Mouse (Mus musculus) megakaryocyte-erythroid progenitor cell, adult 5-6 weeks (primary cell): ENCODE data around the gene Olfr487. TPM values are rescaled to one million over a fixed set of nuclear protein-coding genes. Genes with fewer than 3 reads are reported as not detected.
"Not testable (repeated sequence)": the region's sequence is repeated elsewhere in the genome, so short reads cannot be mapped to it uniquely, and the experiment has no call there.

Source experiments
- ATAC-seq: replicated peaks from 2 replicates; pipeline ENCODE4 v1.8.0; 2016; ENCODE audit warnings: mild to moderate bottlenecking, inconsistent platforms; ENCODE audit not compliant: severe bottlenecking, poor library complexity, low FRiP score, low TSS enrichment
- total RNA-seq, 2 experiments: library from RNA; stranded (forward) in 1 of 2; stranded (reverse) in 1 of 2; fragments of 200-1000, 215-1000 nt in 1 of 2; fragments of >200 nt in 1 of 2; fragmentation: Nextera tagmentation in 1 of 2; gene quantifications; 2 replicates each; pipeline ENCODE4 v1.2.3; 2014 to 2017

The Olfr487 gene
- not detected in 2 replicates for total RNA-seq (2014; fragmentation: Nextera tagmentation)
- not detected in 2 replicates for total RNA-seq (2017)

GRCm38 (mm10) chr7:108214536-108214935, at the start of gene Olfr487:
Gene Olfr487, minus strand, starts transcription at chr7:108214636.
- not testable (repeated sequence) for ATAC-seq

GRCm38 (mm10) chr7:108258247-108258646, 43.8 kb upstream of the Olfr487 start, which contains the start of gene Olfr488:
Gene Olfr488, minus strand, starts transcription at chr7:108258347.
- no peak for ATAC-seq

- no peak for ATAC-seq
These were observed 19.1 kb upstream of the Olfr487 start for GRCm38 (mm10) chr7:108233551-108233950.

GRCm38 (mm10) chr7:108196938-108197337, 17.5 kb downstream of the Olfr487 start:
- no peak for ATAC-seq

- ATAC-seq, result not testable (repeated sequence)
These were observed 18.1 kb downstream of the Olfr487 start for GRCm38 (mm10) chr7:108196337-108196736.

GRCm38 (mm10) chr7:108192714-108193113, 21.7 kb downstream of the Olfr487 start:
- not testable (repeated sequence) for ATAC-seq

GRCm38 (mm10) chr7:108191196-108191595, 23.2 kb downstream of the Olfr487 start:
- not testable (repeated sequence) for ATAC-seq

GRCm38 (mm10) chr7:108185237-108185636, 29.2 kb downstream of the Olfr487 start:
- ATAC-seq, result not testable (repeated sequence)

- not testable (repeated sequence) for ATAC-seq
These were observed 30.0 kb downstream of the Olfr487 start for GRCm38 (mm10) chr7:108184401-108184800.

GRCm38 (mm10) chr7:108172642-108173041, 41.8 kb downstream of the Olfr487 start, which contains the start of gene Olfr486:
Gene Olfr486, minus strand, starts transcription at chr7:108172742.
- ATAC-seq, result not testable (repeated sequence)

- no peak for ATAC-seq
These were observed 54.7 kb downstream of the Olfr487 start, which contains the start of gene Olfr485 for GRCm38 (mm10) chr7:108159771-108160170. Gene Olfr485, minus strand, starts transcription at chr7:108159871.

Other genes starting within 250 kb of the Olfr487 start
- gene Olfr476, start 249.8 kb downstream of the Olfr487 start, total RNA-seq (2014; fragmentation: Nextera tagmentation), result not detected in 2 replicates
- gene Olfr476, start 249.8 kb downstream of the Olfr487 start, total RNA-seq (2017), result not detected in 2 replicates
- gene Olfr477, start 227.9 kb downstream of the Olfr487 start, total RNA-seq (2014; fragmentation: Nextera tagmentation), result not detected in 2 replicates
- not detected in 2 replicates for gene Olfr477, start 227.9 kb downstream of the Olfr487 start, total RNA-seq (2017)
- gene Olfr478, start 180.6 kb downstream of the Olfr487 start, total RNA-seq (2014; fragmentation: Nextera tagmentation), result not detected in 2 replicates
- not detected in 2 replicates for gene Olfr478, start 180.6 kb downstream of the Olfr487 start, total RNA-seq (2017)
- not detected in 2 replicates for gene Olfr479, start 163.9 kb downstream of the Olfr487 start, total RNA-seq (2014; fragmentation: Nextera tagmentation)
- gene Olfr479, start 163.9 kb downstream of the Olfr487 start, total RNA-seq (2017), result not detected in 2 replicates
- not detected in 2 replicates for gene Olfr480, start 147.3 kb downstream of the Olfr487 start, total RNA-seq (2014; fragmentation: Nextera tagmentation)
- not detected in 2 replicates for gene Olfr480, start 147.3 kb downstream of the Olfr487 start, total RNA-seq (2017)
- not detected in 2 replicates for gene Olfr481, start 134.8 kb downstream of the Olfr487 start, total RNA-seq (2014; fragmentation: Nextera tagmentation)
- not detected in 2 replicates for gene Olfr481, start 134.8 kb downstream of the Olfr487 start, total RNA-seq (2017)
- not detected in 2 replicates for gene Olfr482, start 117.0 kb downstream of the Olfr487 start, total RNA-seq (2014; fragmentation: Nextera tagmentation)
- not detected in 2 replicates for gene Olfr482, start 117.0 kb downstream of the Olfr487 start, total RNA-seq (2017)
- not detected in 2 replicates for gene Olfr483, start 113.8 kb downstream of the Olfr487 start, total RNA-seq (2014; fragmentation: Nextera tagmentation)
- not detected in 2 replicates for gene Olfr483, start 113.8 kb downstream of the Olfr487 start, total RNA-seq (2017)
- not detected in 2 replicates for gene Olfr484, start 87.2 kb downstream of the Olfr487 start, total RNA-seq (2014; fragmentation: Nextera tagmentation)
- not detected in 2 replicates for gene Olfr484, start 87.2 kb downstream of the Olfr487 start, total RNA-seq (2017)
- gene Olfr485, start 54.8 kb downstream of the Olfr487 start, total RNA-seq (2014; fragmentation: Nextera tagmentation), result not detected in 2 replicates
- gene Olfr485, start 54.8 kb downstream of the Olfr487 start, total RNA-seq (2017), result not detected in 2 replicates
- not detected in 2 replicates for gene Olfr486, start 41.9 kb downstream of the Olfr487 start, total RNA-seq (2014; fragmentation: Nextera tagmentation)
- gene Olfr486, start 41.9 kb downstream of the Olfr487 start, total RNA-seq (2017), result not detected in 2 replicates
- not detected in 2 replicates for gene Olfr488, start 43.7 kb upstream of the Olfr487 start, total RNA-seq (2014; fragmentation: Nextera tagmentation)
- gene Olfr488, start 43.7 kb upstream of the Olfr487 start, total RNA-seq (2017), result not detected in 2 replicates
- gene Olfr490, start 74.3 kb upstream of the Olfr487 start, total RNA-seq (2014; fragmentation: Nextera tagmentation), result not detected in 2 replicates
- gene Olfr490, start 74.3 kb upstream of the Olfr487 start, total RNA-seq (2017), result not detected in 2 replicates
- not detected in 2 replicates for gene Olfr491, start 98.8 kb upstream of the Olfr487 start, total RNA-seq (2014; fragmentation: Nextera tagmentation)
- not detected in 2 replicates for gene Olfr491, start 98.8 kb upstream of the Olfr487 start, total RNA-seq (2017)
- gene Olfr492, start 109.0 kb upstream of the Olfr487 start, total RNA-seq (2014; fragmentation: Nextera tagmentation), result not detected in 2 replicates
- not detected in 2 replicates for gene Olfr492, start 109.0 kb upstream of the Olfr487 start, total RNA-seq (2017)
- not detected in 2 replicates for gene Olfr493, start 132.3 kb upstream of the Olfr487 start, total RNA-seq (2014; fragmentation: Nextera tagmentation)
- not detected in 2 replicates for gene Olfr493, start 132.3 kb upstream of the Olfr487 start, total RNA-seq (2017)
- gene Olfr494, start 150.7 kb upstream of the Olfr487 start, total RNA-seq (2014; fragmentation: Nextera tagmentation), result not detected in 2 replicates
- gene Olfr494, start 150.7 kb upstream of the Olfr487 start, total RNA-seq (2017), result not detected in 2 replicates
- gene Olfr495, start 178.5 kb upstream of the Olfr487 start, total RNA-seq (2014; fragmentation: Nextera tagmentation), result not detected in 2 replicates
- gene Olfr495, start 178.5 kb upstream of the Olfr487 start, total RNA-seq (2017), result not detected in 2 replicates
- gene Olfr497, start 205.8 kb upstream of the Olfr487 start, total RNA-seq (2014; fragmentation: Nextera tagmentation), result not detected in 2 replicates
- not detected in 2 replicates for gene Olfr497, start 205.8 kb upstream of the Olfr487 start, total RNA-seq (2017)